Mouse (Mus musculus): ENCODE measurements around the gene Gm10271.
A peak's percentile ranks its signal among the peaks of the same experiment; 100 is the strongest.

The Gm10271 gene

GRCm38 (mm10) chr10:116932418-116932817 is 40.0 kb downstream of the Gm10271 start:
- no peak for DNase-seq (ENCODE audit: low read depth)

GRCm38 (mm10) chr10:116931497-116932179 is 40.8 kb downstream of the Gm10271 start:
- DNase-seq (ENCODE audit: low read depth), result peak; percentile 41

- DNase-seq (ENCODE audit: low read depth), result no peak
These were observed 41.5 kb downstream of the Gm10271 start for GRCm38 (mm10) chr10:116930936-116931335.

- no peak for DNase-seq (ENCODE audit: low read depth)
These were observed 41.9 kb downstream of the Gm10271 start for GRCm38 (mm10) chr10:116930506-116930905.

- DNase-seq (ENCODE audit: low read depth), result no peak
These were observed 43.6 kb downstream of the Gm10271 start for GRCm38 (mm10) chr10:116928826-116929225.

- no peak for DNase-seq (ENCODE audit: low read depth)
These were observed 45.8 kb downstream of the Gm10271 start for GRCm38 (mm10) chr10:116926428-116927113.

GRCm38 (mm10) chr10:116923651-116924495 is 48.5 kb downstream of the Gm10271 start:
- no peak for DNase-seq (ENCODE audit: low read depth)

- no peak for DNase-seq (ENCODE audit: low read depth)
These were observed 50.2 kb downstream of the Gm10271 start for GRCm38 (mm10) chr10:116922161-116922560.

- no peak for DNase-seq (ENCODE audit: low read depth)
These were observed 51.0 kb downstream of the Gm10271 start for GRCm38 (mm10) chr10:116921416-116921815.

- DNase-seq (ENCODE audit: low read depth), result no peak
These were observed 51.8 kb downstream of the Gm10271 start for GRCm38 (mm10) chr10:116920641-116921040.

GRCm38 (mm10) chr10:116919368-116920317 is 52.8 kb downstream of the Gm10271 start:
- no peak for DNase-seq (ENCODE audit: low read depth)

- no peak for DNase-seq (ENCODE audit: low read depth)
These were observed 55.8 kb downstream of the Gm10271 start for GRCm38 (mm10) chr10:116916581-116916980.

- DNase-seq (ENCODE audit: low read depth), result no peak
These were observed 57.1 kb downstream of the Gm10271 start for GRCm38 (mm10) chr10:116915286-116915685.

GRCm38 (mm10) chr10:116914586-116914985 is 57.8 kb downstream of the Gm10271 start:
- peak; percentile 48 for DNase-seq (ENCODE audit: low read depth)

GRCm38 (mm10) chr10:116913647-116914273 is 58.6 kb downstream of the Gm10271 start:
- no peak for DNase-seq (ENCODE audit: low read depth)

GRCm38 (mm10) chr10:116912850-116913249 is 59.6 kb downstream of the Gm10271 start:
- no peak for DNase-seq (ENCODE audit: low read depth)

GRCm38 (mm10) chr10:116908901-116909642 is 63.3 kb downstream of the Gm10271 start:
- no peak for DNase-seq (ENCODE audit: low read depth)
